9 mouse cellular contexts compared by ENCODE assay signal in the genomic region with DNA sequence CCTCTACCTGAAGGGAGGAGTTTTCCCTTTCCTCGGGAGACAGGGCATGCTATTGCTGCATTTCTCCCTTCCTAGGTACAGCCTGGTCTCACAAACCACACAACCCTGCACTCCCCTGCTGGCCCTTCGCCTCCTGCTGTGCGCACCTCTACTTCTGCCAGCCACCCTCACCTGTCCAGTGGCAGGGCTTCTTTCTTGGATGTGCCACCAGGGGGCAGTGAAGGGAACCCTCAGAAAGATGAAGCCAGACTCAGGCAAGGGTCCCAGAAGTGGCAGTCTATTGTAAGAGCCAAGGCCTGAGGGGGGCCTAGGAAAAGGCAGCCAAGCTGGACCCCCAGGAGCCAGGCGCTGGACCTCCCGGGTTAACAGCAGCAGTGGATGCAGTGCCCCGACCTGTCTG. TPM values are rescaled to one million over a fixed set of nuclear protein-coding genes. Genes with fewer than 3 reads are reported as not detected.
DNase-seq lines count a peak whose midpoint lies in the region; ATAC-seq lines count a peak whose summit lies in the region.
"Had no signal": no experiment of that assay in that cellular context is flagged by ENCODE, and none has a peak within 500 bp of the region (broad histone marks: within the 10 kb centered on the region; RNA-seq: fewer than 3 reads in every experiment).

No protein-coding gene starts in this region.

- peak; percentile 67 to 76 for DNase-seq in left cerebral cortex, adult 18-20 months (ENCODE audit: low spot score in 2 of 2)
- no peak for DNase-seq in left cerebral cortex, postnatal 36 days (ENCODE audit: low spot score in 2 of 2)
- DNase-seq in adipocyte (ENCODE audit: low spot score) = peak; percentile 58
- peak; percentile 79 for DNase-seq in embryo, embryonic 10 days (ENCODE audit: low spot score)
- DNase-seq in lung, postnatal 10 days = peak; percentile 78
- DNase-seq in right cerebral cortex, adult 18-20 months = peak; percentile 72

- 25% methylated on average over 6 of the region's 6 CpGs for WGBS in hindbrain, embryonic 12.5 days

- H3K27ac ChIP-seq in hindbrain, embryonic 12.5 days = no peak overlapping the region
- H3K27ac ChIP-seq: embryonic facial prominence, embryonic 12.5 days had no signal

- no peaks in the 10 kb centered on the region; the same call in 1 of the 2 replicates for H3K9me3 ChIP-seq in hindbrain, embryonic 12.5 days (replicated peaks)

- peaks cover 39% of the 10 kb centered on the region for H3K4me1 ChIP-seq in hindbrain, embryonic 12.5 days

- ATAC-seq in hindbrain, embryonic 12.5 days (ENCODE audit: low FRiP score) = no peak
- no peak for ATAC-seq in monocyte, adult 5-6 weeks (replicated peaks; ENCODE audit: insufficient number of reproducible peaks, low FRiP score, low TSS enrichment, poor library complexity, severe bottlenecking)

- no peak overlapping the region for H3K4me3 ChIP-seq in hindbrain, embryonic 12.5 days
- H3K4me3 ChIP-seq: embryonic facial prominence, embryonic 12.5 days had no signal

- no peaks in the 10 kb centered on the region for H3K36me3 ChIP-seq in hindbrain, embryonic 12.5 days
- H3K36me3 ChIP-seq: embryonic facial prominence, embryonic 12.5 days had no signal

- H3K4me2 ChIP-seq in hindbrain, embryonic 12.5 days (replicated peaks) = no peak overlapping the region
- H3K4me2 ChIP-seq: embryonic facial prominence, embryonic 12.5 days had no signal

- H3K9ac ChIP-seq in hindbrain, embryonic 12.5 days = 0 out of 2 replicates have a peak overlapping the region, but pooled peaks have one; percentile 3
- H3K9ac ChIP-seq: embryonic facial prominence, embryonic 12.5 days had no signal

- H3K27me3 ChIP-seq in hindbrain, embryonic 12.5 days = peaks cover 9% of the 10 kb centered on the region

- intact Hi-C loops in left cerebral cortex, postnatal 36 days (cut with DNase I) = no loop called here

RNA-seq across cellular contexts. Expression of a gene that starts 7.1 kb away (rescaled TPM):
- total RNA-seq in left cerebral cortex, adult 18-20 months (2021) = 100 to 1,000 TPM; 220 to 272 TPM
- 100 to 1,000 TPM; 228 to 303 TPM for total RNA-seq in left cerebral cortex, postnatal 36 days (2021)
- 10.6 TPM in 2 replicates for polyA plus RNA-seq in hindbrain, embryonic 12.5 days (2016; fragmentation: Nextera tagmentation; extraction: Ambion mirVana)
- 3.5 to 13.2 TPM (median 10.2 TPM) in 3 replicates for total RNA-seq in monocyte, adult 5-6 weeks (2017)

RNA-seq across cellular contexts. Expression of a gene that starts 22.2 kb away (rescaled TPM):
- total RNA-seq in left cerebral cortex, adult 18-20 months (2021) = 10 to 100 TPM; 37.1 to 41.8 TPM
- 10 to 100 TPM; 43.7 to 45.4 TPM for total RNA-seq in left cerebral cortex, postnatal 36 days (2021)
- 91.7 and 99.3 TPM in 2 replicates for polyA plus RNA-seq in hindbrain, embryonic 12.5 days (2016; fragmentation: Nextera tagmentation; extraction: Ambion mirVana)
- total RNA-seq in monocyte, adult 5-6 weeks (2017) = 17.3 to 54.0 TPM (median 33.5 TPM) in 3 replicates

Comparison
In these comparisons a context has a peak if more than half of its experiments do, and no peak if none do; other contexts are left out.
1. DNase-seq: peak in left cerebral cortex, adult 18-20 months (2 of 2), adipocyte (single experiment), embryo, embryonic 10 days (single experiment), lung, postnatal 10 days (single experiment) and right cerebral cortex, adult 18-20 months (single experiment); none in left cerebral cortex, postnatal 36 days (0 of 2).
2. RNA of a gene that starts 7.1 kb away (total RNA-seq): 228 to 303 TPM in left cerebral cortex, postnatal 36 days and 220 to 272 TPM in left cerebral cortex, adult 18-20 months; 3.5 to 13.2 TPM in monocyte, adult 5-6 weeks; every median in the first group is over 10 times any median in the second.